Mouse (Mus musculus) hindbrain, embryonic 10.5 days (tissue): ENCODE measurements around the gene Borcs5. TPM values are rescaled to one million over a fixed set of nuclear protein-coding genes. Genes with fewer than 3 reads are reported as not detected.

Experiments used
- DNase-seq: peaks from one replicate; pipeline ENCODE4 v3.0.0-alpha.2; 2017; ENCODE audit warnings: low spot score
- H3K27ac ChIP-seq: fragments of 300-500 bp; sonication (generic); 2 replicates; pipeline ENCODE4 v1.5.1; 2016; ENCODE audit warnings: mild to moderate bottlenecking, moderate library complexity
- H3K27me3 ChIP-seq: fragments of 300-500 bp; sonication (generic); 2 replicates; pipeline ENCODE4 v1.6.1; 2016; ENCODE audit warnings: mild to moderate bottlenecking; ENCODE audit not compliant: poor library complexity, insufficient read depth, severe bottlenecking
- H3K36me3 ChIP-seq: fragments of 300-500 bp; sonication (generic); 2 replicates; pipeline ENCODE4 v1.6.1; 2016; ENCODE audit warnings: mild to moderate bottlenecking, moderate library complexity
- H3K4me1 ChIP-seq: fragments of 300-500 bp; sonication (generic); replicated peaks from 2 replicates; pipeline ENCODE4 v1.6.1; 2016; ENCODE audit warnings: mild to moderate bottlenecking
- H3K4me3 ChIP-seq: fragments of 300-500 bp; sonication (generic); 2 replicates; pipeline ENCODE4 v1.5.1; 2016; ENCODE audit warnings: mild to moderate bottlenecking, moderate library complexity
- H3K9me3 ChIP-seq: fragments of 300-500 bp; sonication (generic); 2 replicates; pipeline ENCODE4 v1.6.1; 2016; ENCODE audit warnings: mild to moderate bottlenecking, moderate library complexity
- WGBS: fragments of 180-500 bp; shearing (Covaris S2); methylation state at CpG from one replicate; pipeline ENCODE4 v1.1.7; 2016; 5-methylcytosine and 5-hydroxymethylcytosine counted together
- polyA plus RNA-seq: library from polyadenylated mRNA; unstranded; fragments of >200 nt; fragmentation: Nextera tagmentation; extraction: Ambion mirVana; gene quantifications from 2 replicates; pipeline ENCODE4 v1.2.1, GENCODE M21; 2016

Gene Borcs5
- polyA plus RNA-seq, 1 experiment from 2014 or later = 28.7 TPM

DNA sequence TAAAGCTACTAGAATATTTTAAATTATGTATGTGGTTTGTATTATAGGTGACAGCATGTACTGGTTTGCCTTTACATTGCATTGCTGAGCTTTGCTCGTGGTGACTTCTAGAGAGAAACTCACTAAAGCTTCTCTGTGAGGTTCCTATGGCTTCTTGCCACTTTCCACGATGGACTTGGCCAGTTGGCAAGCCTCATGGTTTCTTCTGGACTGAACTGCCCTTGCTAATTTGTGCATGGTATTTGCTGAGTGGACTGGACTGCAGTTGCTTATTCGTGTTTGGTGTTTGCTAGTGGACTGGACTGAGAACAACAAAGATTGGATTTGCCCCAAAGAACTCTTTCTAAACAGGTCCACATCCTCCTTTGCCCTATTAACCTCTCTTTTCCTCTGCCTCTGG, 97.5 kb downstream of the Borcs5 start:
- Histone ChIP-seq H3K9me3 (no peaks in the 10 kb centered on the region), H3K27ac (no peak overlapping the region), H3K36me3 (peaks cover 40% of the 10 kb centered on the region), H3K4me1 (no peaks in the 10 kb centered on the region), H3K4me3 (no peak overlapping the region), H3K27me3 (no peaks in the 10 kb centered on the region)
- WGBS = 95% methylated on average over 3 of the region's 3 CpGs
- DNase-seq = no peak

DNA sequence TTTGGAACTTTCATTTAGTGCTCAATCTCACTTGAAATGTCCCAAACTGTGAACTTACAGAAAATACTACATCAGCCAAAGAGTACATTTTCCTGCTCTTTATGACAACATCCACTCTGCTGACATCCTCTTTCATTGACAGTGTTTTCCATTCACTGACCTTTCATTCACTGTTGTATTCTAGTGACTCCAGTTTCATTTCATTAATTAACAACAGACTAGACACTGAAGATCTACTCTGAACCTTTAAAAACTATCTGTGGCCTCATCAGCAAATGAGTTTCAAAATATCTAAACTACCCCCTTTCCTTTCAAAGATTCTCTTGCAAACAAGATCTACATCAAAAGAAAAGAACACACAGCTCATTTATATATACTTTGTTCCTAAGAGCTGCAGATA, 104.3 kb downstream of the Borcs5 start:
- no peak for DNase-seq
- H3K36me3 ChIP-seq = peaks cover 23% of the 10 kb centered on the region
- no peaks in the 10 kb centered on the region for H3K27me3 ChIP-seq
- no peaks in the 10 kb centered on the region for H3K4me1 ChIP-seq
- no peak overlapping the region for H3K27ac ChIP-seq
- no peaks in the 10 kb centered on the region for H3K9me3 ChIP-seq
- no peak overlapping the region for H3K4me3 ChIP-seq

- 93% methylated on average over 7 of the region's 7 CpGs for WGBS
- peaks cover 15% of the 10 kb centered on the region for H3K36me3 ChIP-seq
- DNase-seq = no peak
Observed at GRCm38 (mm10) chr6:134745876-134746275, 106.6 kb downstream of the Borcs5 start.

DNA sequence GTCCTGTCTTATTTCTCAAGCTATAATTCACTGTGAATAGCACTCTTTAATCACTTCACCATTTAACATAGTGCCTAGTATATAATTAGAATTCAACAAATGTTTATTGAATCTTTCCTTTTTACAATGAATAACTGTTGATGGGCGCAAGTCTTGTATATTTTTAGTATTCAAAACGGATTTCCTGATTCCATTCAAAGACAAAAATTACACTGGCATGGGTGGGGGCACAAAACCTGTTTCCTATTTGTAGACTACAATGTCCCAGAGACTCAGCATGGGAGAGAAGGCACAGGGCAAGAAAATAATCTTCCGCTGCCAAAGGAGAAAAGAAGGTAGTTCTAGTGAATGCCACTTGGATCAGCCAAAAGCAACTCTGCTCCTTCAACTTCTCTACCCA, 108.8 kb downstream of the Borcs5 start:
- H3K4me1 ChIP-seq = no peaks in the 10 kb centered on the region
- 88% methylated on average over 3 of the region's 3 CpGs for WGBS
- peaks cover 21% of the 10 kb centered on the region for H3K36me3 ChIP-seq
- no peak overlapping the region for H3K4me3 ChIP-seq
- H3K27ac ChIP-seq = no peak overlapping the region
- H3K27me3 ChIP-seq = no peaks in the 10 kb centered on the region
- H3K9me3 ChIP-seq = no peaks in the 10 kb centered on the region
- no peak for DNase-seq

More at GRCm38 (mm10) chr6:134745876-134746275, 106.6 kb downstream of the Borcs5 start:
- Histone ChIP-seq H3K4me3 (no peak overlapping the region), H3K27me3 (no peaks in the 10 kb centered on the region), H3K27ac (no peak overlapping the region), H3K4me1 (no peaks in the 10 kb centered on the region), H3K9me3 (no peaks in the 10 kb centered on the region)

GRCm38 (mm10) chr6:134751087-134751486, 111.8 kb downstream of the Borcs5 start:
- Histone ChIP-seq H3K36me3 (peaks cover 33% of the 10 kb centered on the region), H3K4me3 (no peak overlapping the region), H3K27ac (no peak overlapping the region), H3K9me3 (no peaks in the 10 kb centered on the region), H3K4me1 (no peaks in the 10 kb centered on the region), H3K27me3 (no peaks in the 10 kb centered on the region)
- WGBS = 94% methylated on average over 4 of the region's 4 CpGs
- no peak for DNase-seq

DNA sequence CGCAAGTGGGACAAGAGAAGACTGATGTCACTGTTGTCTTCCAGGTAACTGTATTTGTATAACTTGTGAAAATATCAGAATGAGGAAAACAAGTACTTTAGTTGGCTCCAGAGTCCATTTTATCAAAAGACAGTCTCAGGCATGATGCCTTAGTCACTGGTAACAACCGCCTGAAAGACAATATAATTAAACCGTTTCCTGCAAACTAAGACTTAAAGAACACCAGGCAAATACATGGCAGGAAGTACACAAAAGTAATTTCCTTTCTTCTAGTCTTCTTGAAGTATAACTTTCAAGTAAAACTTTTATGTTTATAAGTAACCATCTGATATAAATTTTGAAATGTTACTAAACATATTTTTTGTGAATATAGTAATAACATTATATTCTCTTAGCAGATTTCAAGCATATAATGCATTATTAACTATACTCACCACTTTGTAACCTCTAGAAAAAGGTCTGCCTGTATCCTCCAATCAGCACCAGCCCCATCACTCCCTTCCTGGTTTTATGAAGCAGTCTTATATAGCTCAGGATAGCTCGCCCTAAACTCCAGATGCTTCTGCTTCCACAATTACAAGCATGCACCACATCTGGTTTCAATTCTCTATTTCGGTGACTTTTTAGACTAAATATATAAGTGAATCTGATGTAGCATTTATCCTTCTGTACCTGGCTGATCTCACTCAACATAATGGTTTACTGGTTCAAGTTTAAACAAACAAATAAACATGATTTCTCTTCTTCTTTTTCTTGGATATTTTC, 112.8 kb downstream of the Borcs5 start:
- DNase-seq = no peak
- 85% methylated on average over 5 of the region's 5 CpGs for WGBS
- Histone ChIP-seq H3K36me3 (peaks cover 39% of the 10 kb centered on the region), H3K4me1 (no peaks in the 10 kb centered on the region), H3K27me3 (no peaks in the 10 kb centered on the region), H3K9me3 (no peaks in the 10 kb centered on the region), H3K27ac (no peak overlapping the region), H3K4me3 (no peak overlapping the region)

DNA sequence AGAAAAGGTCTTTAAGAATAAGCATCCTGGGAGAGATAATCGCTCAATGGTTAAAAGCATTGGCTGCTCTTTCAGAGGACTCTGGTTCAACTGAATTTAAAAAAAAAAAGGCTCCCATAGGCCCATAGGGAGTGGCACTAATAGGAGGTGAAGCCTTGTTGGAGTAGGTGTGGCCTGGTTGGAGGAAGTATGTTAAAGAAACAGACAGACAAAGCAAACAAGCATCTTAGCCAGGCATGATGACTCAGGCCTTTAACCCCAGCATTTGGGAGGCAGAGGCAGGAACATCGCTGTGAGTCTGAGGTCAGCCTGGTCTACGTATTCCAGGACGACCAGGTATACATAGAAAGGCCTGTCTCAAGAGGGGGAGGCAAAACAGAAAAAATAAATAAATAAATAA, 114.1 kb downstream of the Borcs5 start:
- no peak overlapping the region for H3K4me3 ChIP-seq
- no peaks in the 10 kb centered on the region for H3K27me3 ChIP-seq
- H3K36me3 ChIP-seq = peaks cover 43% of the 10 kb centered on the region
- H3K27ac ChIP-seq = no peak overlapping the region
- H3K9me3 ChIP-seq = no peaks in the 10 kb centered on the region
- 93% methylated on average over 4 of the region's 4 CpGs for WGBS
- no peak for DNase-seq
- no peaks in the 10 kb centered on the region for H3K4me1 ChIP-seq

DNA sequence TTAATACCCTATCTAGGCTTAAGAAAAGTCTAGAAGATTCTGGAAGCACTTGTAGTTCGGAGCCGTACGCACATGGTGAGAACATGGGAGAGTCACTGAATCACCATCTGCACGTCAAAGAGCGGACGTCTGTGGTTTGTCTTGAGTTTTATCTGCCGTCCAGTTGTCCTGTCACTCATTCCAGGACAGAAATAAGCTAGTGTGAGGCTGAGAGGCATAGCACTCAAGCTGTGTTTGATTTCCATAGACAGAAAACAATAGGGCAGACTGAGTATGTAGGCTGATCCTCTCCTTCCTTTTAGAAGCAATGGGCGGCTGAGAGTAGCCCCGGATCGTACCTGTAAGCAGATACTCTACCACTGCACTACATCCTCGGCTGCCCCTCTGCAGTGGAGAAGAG, 114.5 kb downstream of the Borcs5 start:
- Histone ChIP-seq H3K4me3 (no peak overlapping the region), H3K4me1 (no peaks in the 10 kb centered on the region), H3K9me3 (no peaks in the 10 kb centered on the region), H3K27ac (no peak overlapping the region), H3K36me3 (peaks cover 47% of the 10 kb centered on the region), H3K27me3 (no peaks in the 10 kb centered on the region)
- DNase-seq = no peak
- 92% methylated on average over 11 of the region's 11 CpGs for WGBS

DNA sequence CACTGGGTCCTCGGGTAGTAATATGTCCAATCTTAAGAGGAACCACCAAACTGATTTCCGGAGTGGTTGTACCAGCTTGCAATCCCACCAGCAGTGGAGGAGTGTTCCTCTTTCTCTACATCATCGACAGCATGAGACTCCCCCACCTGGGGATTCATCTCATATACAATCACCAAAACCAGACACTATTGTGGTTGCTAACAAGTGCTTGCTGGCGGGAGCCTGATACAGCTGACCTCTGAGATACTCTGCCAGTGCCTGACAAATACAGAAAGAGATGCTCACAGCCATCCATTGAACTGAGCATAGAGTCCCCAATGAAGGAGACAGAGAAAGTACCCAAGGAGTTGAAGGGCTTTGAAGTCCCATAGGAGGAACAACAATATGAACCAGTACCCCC, 116.7 kb downstream of the Borcs5 start:
- Histone ChIP-seq H3K36me3 (peaks cover 39% of the 10 kb centered on the region), H3K27me3 (no peaks in the 10 kb centered on the region), H3K4me1 (no peaks in the 10 kb centered on the region), H3K27ac (no peak overlapping the region), H3K4me3 (no peak overlapping the region), H3K9me3 (no peaks in the 10 kb centered on the region)
- DNase-seq = no peak
- 94% methylated on average over 4 of the region's 4 CpGs for WGBS

Other genes starting within 250 kb of the Borcs5 start
- 0.31 and 0.42 TPM in 2 replicates for gene Bcl2l14, start 243.2 kb upstream of the Borcs5 start, polyA plus RNA-seq
- 24.7 and 25.3 TPM in 2 replicates for gene Lrp6, start 72.5 kb upstream of the Borcs5 start, polyA plus RNA-seq
- gene Mansc1, start 7.0 kb upstream of the Borcs5 start, polyA plus RNA-seq = 0.95 and 1.2 TPM in 2 replicates
- gene Dusp16, start 153.1 kb downstream of the Borcs5 start, polyA plus RNA-seq = 13.8 and 14.1 TPM in 2 replicates
- 1.2 and 1.4 TPM in 2 replicates for gene Crebl2, start 190.6 kb downstream of the Borcs5 start, polyA plus RNA-seq